Mouse (Mus musculus) left cerebral cortex, postnatal 14 days (tissue): Measurements from ENCODE around the gene 2010300C02Rik. TPM values are rescaled to one million over a fixed set of nuclear protein-coding genes. Genes with fewer than 3 reads are reported as not detected.
A peak's percentile ranks its signal among the peaks of the same experiment; 100 is the strongest.

Source experiments
- DNase-seq, 2 experiments: peaks; one replicate each; pipeline ENCODE4 v3.0.0; 2021 to 2022; ENCODE audit warnings: low spot score in 2 of 2, mixed read lengths in 1 of 2
- intact Hi-C: fragments of 180-260 bp; cut with DNase I; formaldehyde crosslinking; loops from one replicate; pipeline ENCODE4 v1.15.1; 2025
- long read RNA-seq, 2 experiments: library from polyadenylated mRNA; stranded (forward); transcript quantifications; one replicate each; pipeline ENCODE4 v2.0.0; 2021
- total RNA-seq, 2 experiments: library from RNA; stranded (reverse); gene quantifications; 2 replicates each; pipeline ENCODE4 v1.2.3; 2021

Gene 2010300C02Rik
- total RNA-seq, result 100 to 1,000 TPM; 177 to 178 TPM
- long read RNA-seq, experiment 1, full-length matches to known transcripts, result 69 of 210 reads
- long read RNA-seq, experiment 1, partial matches to known transcripts, result 49 of 210 reads
- long read RNA-seq, experiment 1, other reads (novel, unspliced or antisense), result 92 of 210 reads
- long read RNA-seq, experiment 2, full-length matches to known transcripts, result 83 of 195 reads
- long read RNA-seq, experiment 2, partial matches to known transcripts, result 43 of 195 reads
- long read RNA-seq, experiment 2, other reads (novel, unspliced or antisense), result 69 of 195 reads

DNA sequence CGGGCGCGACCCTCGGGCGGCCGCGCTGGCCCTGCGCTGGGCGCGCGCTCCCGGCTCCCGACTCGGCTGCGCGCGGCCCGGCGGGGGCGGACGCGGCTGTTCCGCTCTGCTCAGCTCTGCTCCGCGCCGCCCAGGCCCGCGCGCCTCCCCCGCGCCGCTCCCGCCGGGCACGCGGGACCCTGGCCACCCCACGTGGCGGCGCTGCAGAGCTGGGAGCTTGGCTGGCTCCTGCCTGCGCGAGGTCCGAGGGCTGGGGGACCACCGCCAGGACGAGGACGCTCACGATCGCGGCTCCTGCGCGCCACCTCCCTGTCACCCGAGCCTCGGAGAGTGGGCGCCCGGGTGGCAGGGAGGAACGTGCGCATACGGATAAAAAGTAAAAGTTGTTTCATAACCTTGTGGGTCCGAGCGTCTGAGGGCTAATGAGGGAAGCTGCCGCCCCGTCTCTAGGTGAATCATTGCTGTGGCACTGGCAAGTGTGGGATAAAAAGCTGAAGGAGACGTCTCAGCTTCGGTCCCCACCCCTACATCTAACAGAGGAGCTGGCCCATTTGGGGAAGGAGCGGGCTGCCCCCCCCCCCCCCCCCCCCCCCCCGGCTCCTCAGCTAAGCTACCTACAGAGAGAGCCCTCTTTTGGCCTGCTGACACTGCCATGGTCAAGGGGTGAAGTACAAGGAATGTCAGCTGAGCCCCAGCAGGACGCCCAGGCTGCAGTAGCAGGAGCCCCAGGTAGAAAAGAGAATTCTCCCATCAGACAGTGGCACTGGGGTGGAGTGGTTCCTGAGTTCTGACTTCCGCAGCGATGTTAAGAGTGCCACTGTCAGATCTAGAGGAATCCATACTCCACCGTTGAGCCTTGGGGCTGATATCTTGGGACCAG lies at the start of gene 2010300C02Rik:
Gene 2010300C02Rik, minus strand, starts transcription at position 325 of the 880 bp plus-strand sequence.
- intact Hi-C loops, result loop anchor here (5.0 kb wide), 1 partner anchor 38 kb away; no protein-coding TSS in a partner anchor

DNA sequence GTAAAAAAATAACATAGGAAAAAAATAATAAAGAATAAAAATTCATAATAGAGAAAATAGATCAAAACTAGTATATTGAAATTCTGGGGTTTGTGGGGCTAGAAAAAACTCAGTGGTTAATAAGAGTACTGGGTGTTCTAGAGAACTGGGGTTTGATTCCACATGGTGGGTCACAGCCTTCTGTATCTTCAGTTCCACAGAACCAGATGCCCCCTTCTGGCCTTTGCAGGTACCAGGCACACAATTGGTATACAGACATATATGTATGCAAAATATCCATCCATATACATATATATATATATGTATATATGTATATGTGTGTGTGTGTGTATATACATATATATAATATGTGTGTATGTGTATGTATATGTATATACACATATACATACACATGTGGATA lies 39.5 kb upstream of the 2010300C02Rik start:
- no peak for DNase-seq
- intact Hi-C loops, result no loop called here

More for the DNA sequence above, at the start of gene 2010300C02Rik:
- peak; percentile 74 to 83 for DNase-seq

DNA sequence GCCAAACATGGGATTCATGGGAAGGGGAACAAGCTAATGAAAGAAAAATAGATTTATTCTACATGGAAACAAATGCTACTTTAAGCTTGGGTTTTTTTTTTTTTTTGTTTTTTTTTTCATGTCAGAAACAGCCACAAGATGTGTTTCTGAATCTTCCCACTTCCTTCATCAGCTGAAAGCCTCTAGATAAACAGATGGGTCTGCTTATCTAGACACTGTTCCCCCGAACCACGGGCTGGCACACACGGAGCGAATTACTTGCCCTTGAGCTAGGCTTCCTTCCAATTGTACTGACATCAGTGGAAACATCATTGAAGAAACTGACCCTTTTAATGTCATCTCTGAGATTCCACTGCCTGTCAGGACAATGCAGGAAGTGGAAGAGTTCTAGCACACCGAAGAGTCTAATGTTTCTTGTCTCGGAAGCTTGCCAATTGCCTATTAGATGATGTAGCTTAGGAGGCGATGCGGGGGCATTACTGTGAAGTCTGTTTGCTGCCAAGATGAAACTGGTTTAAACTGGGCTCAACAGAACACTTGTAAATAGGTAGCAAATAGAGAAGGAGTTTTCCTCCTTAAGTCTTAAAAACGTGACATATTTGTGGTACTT lies 24.9 kb upstream of the 2010300C02Rik start:
- peak in 1 of 2 experiments; percentile 62 for DNase-seq
- intact Hi-C loops, result no loop called here

DNA sequence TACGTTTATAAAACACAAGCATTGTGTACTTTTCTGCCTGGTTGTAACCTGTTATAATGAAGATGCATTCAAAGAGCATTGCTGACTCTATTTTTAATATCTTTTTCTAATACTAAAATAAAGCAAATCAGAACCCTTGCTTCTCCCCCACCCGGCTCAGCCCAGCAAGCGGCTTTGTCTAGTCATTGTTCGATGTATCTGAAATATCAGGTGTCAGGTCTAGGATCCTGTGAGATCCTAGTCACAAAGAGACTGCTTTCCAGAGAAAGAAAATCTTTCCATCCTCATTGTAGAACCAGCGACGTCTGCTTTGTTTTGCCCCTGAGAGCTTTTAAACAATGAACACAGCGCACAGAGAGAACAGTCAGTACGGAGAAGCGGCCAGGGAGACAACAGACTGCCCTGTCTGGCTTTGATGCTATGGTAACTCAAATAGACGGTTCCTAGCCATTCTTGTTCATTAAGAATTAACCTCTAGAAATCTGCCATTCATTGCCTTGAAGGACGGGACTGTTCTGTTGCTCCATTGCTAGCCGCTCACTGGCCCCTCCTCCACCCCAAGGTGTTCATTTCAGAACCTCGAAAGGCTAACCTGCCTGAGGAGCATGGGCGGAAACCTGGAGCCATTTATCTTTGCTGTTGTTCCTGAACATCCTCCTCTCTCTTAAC lies 22.9 kb upstream of the 2010300C02Rik start:
- intact Hi-C loops, result no loop called here
- DNase-seq, result no peak

DNA sequence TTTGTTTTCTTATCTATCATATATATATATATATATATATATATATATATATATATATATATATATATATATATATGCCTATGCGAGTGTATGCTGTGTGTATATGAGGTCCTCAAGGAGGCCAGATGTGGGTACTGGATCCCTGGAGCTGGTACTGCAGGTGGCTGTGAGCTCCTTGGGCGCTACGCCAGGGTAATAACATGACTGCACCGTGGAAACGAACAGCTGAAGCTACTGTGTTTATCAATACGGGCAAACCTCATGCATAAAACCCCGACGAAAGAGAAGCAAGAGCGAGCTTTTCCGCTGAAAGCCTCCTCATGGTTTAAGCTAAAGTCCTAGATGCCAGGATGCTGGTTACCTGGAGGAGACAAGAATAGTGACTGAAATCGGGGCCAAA lies 22.2 kb upstream of the 2010300C02Rik start:
- DNase-seq, result no peak
- intact Hi-C loops, result no loop called here

DNA sequence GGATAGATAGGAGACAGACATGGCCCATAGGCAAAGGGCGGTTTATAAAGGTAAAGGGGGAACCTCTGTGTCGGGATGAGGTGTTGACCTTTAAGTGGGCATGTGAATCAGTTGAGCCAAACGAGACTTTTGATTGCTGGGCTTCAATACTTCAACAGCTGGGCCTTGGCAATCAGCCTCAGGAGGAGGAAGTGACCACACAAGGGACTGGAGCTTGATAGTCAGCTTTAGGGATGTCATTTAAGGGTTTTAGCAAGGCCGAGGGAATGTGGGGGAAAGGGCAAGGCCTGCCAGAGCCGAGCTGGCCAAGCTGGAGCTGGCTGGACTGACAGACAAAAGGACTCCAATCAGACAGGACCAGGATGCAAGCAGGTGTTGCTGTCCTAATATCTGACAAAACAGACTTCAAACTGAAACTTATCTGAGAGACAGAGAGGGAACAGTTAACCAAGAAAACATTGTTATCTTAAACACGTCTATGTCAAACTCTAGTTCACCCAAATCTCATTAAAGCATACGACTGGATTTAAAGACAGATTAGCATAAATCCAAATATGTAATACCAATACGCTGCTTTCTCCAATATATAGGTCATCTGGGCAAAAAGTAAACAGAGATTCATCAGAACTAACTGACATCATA lies 20.4 kb upstream of the 2010300C02Rik start:
- intact Hi-C loops, result no loop called here
- no peak for DNase-seq

DNA sequence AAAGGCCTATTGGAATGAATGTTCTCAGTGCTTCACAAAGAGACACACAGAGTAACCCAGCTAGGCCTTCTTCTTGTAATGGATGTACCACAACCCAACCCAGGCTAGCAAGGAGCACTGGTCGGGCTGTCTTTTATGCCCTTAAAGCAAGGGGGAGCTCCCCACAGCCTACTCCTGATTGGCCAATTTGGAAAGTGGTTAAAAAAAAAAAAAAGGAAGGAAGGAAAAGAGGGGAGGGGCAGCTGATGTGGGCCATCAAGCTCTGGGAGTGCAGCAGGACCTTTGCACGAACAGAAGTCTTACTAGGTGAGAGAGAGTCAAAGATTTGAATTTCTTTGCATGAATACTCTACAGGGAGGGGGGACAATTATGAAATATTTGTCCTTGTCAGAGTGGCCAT lies 19.0 kb upstream of the 2010300C02Rik start:
- no peak for DNase-seq
- intact Hi-C loops, result no loop called here

DNA sequence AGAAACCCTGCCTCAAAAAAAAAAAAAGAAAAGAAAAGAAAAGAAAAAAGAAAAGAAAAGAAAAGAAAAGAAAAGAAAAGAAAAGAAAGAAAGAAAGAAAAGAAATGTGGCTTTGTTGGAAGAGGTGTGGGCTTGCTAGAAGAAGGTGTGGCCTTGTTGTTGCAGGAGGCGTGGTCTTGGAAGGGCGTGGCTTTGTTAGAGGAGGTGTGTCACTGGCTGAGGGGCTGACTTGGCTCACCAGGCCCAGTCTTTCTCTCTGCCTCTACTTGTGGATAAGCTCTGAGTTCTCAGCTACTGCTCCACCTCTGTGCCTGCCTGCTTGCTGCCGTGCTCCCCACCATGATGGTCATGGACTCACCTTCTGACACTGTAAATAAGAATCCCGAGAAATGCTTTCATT lies 17.2 kb upstream of the 2010300C02Rik start:
- DNase-seq, result no peak
- intact Hi-C loops, result no loop called here

DNA sequence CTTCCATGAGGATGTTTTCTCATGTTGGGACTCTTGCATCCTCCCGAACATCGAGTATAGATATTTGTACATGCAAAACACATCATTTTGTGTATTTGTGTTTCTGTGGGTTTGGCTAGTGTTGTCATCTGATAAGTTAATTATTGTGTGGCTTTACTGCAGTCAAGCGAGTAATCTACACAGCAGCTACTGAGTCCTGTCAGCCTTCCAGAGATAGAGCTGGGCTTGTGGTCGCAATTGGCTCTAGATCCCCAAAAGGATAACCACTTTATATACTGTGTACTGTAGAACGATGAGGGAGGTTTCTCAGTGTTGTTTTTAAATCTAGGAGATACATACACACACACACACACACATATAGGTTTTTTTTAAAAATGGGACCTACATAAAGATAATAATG lies 16.0 kb upstream of the 2010300C02Rik start:
- no peak for DNase-seq
- intact Hi-C loops, result no loop called here

DNA sequence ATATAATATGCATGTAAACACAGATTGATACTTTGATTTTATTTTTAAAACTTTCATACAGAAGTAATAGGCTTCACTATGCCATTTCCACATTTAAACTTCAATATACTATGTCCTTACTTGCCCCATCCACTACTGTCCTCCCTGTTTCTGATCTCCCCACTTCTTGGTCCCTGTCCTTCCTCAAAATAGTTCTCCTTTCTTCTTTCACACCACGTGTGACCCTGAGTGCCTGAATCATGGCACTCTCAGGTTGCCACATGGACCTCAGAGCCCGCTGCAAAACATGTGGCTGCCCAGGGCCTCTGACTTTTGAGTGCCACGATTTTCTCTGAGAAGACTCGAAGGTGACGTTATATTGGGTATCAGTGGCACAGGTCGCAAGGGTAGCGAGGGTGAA lies 15.0 kb upstream of the 2010300C02Rik start:
- no peak for DNase-seq
- intact Hi-C loops, result no loop called here

DNA sequence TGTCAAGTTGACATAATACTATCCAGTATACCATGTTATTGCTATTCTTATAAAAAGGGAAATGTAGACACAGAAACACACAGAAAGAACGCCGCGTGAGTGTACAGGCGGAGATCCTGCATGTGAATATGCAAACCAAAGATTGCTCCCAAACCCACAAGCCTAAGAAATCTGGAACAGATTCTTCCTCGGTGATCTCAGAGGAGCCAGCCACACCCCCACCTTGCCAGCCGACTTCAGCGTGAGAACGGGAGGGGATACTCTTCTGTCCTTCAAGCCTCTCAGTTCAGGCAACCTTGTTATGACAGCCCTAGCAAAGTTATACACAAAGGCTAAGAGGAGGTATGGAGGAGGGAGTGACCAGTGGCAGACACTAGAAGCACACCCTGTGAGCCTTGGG lies 9.5 kb upstream of the 2010300C02Rik start:
- DNase-seq, result no peak

DNA sequence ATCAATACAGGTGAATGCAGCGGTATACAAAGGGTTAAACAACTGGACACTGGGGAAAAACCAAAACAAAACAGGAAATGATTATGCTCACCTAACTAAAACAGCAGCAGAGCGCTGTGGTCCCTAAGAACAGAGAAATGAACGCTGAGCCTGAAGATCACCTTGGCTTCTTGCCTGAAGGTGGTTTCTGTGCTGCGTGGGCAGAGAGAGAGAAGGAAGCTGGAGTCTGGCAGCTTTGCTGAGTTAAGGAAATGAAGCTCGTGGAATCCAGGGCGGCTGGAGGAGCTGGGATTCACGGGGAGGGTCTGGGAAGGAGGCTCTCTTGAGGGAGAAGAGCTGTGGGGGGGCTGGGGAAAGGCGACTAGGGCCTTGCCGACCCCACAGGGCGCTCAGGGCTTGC lies 8.2 kb upstream of the 2010300C02Rik start:
- peak; percentile 67 to 69 for DNase-seq
- intact Hi-C loops, result loop anchor here (5.0 kb wide), 1 partner anchor 69 kb away; no protein-coding TSS in a partner anchor

More for the DNA sequence above, 9.5 kb upstream of the 2010300C02Rik start:
- intact Hi-C loops, result loop anchor here (5.0 kb wide), 1 partner anchor 68 kb away; no protein-coding TSS in a partner anchor

DNA sequence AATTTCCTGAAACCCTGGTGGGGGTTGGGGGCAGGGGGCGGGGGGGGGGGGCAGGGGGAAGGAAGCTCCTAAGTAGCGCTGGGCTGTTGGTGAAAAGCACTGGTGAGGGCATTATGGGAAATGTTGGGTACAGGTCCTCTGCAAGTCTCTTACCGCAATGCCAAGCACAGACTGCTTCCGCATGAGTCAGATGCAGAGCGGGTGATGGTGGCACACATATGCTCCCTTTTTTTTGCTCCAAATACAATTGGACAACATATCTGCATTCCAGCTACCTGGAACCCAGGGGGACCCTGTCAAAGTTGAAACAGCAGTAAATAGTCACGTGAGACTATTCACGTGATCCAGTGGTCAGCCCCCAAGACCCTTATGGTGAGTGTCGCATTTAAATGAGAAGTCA lies 7.3 kb upstream of the 2010300C02Rik start:
- intact Hi-C loops, result loop anchor here (2.0 to 5.0 kb wide), 2 partner anchors 70 to 138 kb away; no protein-coding TSS in a partner anchor
- no peak for DNase-seq

DNA sequence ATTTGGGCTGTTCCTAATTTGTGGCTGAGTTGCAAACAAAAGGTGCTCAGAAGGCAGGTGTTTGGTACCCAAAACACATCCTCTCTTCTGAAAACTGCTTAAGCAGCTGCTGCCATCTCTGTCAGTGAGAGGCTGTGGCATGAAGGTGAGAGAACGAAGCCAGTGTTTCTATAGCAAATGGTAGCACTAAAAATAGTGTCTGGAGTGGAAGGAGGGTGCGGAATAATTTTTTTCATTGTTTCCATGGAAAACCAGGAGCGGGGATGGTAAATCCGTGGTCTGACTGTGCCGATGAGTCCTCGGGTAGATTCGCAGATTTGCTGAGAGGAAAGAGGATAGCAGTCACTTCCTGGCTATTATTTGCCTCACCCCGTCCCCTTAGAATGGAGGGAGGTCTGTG lies 6.5 kb upstream of the 2010300C02Rik start:
- DNase-seq, result peak; percentile 62 to 84
- intact Hi-C loops, result loop anchor here (2.0 to 5.0 kb wide), 2 partner anchors 71 to 138 kb away; no protein-coding TSS in a partner anchor

DNA sequence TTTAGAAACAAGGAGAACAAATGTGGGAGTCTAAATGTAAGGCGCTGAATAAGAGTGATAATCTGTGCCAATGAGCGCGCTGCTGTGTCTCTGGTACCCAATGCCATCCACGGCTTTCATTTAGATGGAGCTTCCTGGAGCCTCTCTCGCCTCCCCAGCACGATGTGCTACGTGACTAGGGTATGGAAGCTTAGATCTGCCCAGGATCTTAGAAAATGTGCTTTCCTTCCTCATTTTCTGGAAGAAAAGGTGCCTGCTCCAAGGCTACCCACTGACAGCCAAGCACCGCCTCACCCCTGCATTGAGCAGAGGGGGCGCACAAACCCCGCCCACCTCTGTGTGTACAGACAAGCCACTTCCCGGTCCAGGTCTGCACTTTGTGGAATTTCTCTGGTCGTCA lies 6.0 kb upstream of the 2010300C02Rik start:
- intact Hi-C loops, result loop anchor here (2.0 to 5.0 kb wide), 2 partner anchors 71 to 139 kb away; no protein-coding TSS in a partner anchor
- peak; percentile 85 to 96 for DNase-seq

DNA sequence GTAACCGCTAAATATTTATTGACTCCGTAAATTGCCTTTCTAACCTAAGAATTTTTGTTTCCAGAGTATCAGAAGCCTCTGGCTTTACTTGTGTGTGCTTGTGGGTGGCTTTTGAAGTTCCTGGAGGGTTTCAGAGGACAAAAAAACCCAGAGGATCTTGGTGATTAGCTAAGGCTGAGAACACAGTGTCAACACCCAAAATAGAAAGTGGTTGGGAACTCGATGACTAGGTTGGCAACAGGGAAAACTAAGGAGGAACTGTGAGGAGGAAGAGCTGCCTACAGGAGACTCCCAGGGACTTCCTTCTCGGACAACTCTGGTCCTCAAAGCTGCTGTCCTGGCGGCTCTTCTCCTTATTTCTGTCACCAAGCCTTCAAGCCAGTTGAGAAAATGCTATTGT lies 1.2 kb upstream of the 2010300C02Rik start:
- intact Hi-C loops, result no loop called here
- no peak for DNase-seq

DNA sequence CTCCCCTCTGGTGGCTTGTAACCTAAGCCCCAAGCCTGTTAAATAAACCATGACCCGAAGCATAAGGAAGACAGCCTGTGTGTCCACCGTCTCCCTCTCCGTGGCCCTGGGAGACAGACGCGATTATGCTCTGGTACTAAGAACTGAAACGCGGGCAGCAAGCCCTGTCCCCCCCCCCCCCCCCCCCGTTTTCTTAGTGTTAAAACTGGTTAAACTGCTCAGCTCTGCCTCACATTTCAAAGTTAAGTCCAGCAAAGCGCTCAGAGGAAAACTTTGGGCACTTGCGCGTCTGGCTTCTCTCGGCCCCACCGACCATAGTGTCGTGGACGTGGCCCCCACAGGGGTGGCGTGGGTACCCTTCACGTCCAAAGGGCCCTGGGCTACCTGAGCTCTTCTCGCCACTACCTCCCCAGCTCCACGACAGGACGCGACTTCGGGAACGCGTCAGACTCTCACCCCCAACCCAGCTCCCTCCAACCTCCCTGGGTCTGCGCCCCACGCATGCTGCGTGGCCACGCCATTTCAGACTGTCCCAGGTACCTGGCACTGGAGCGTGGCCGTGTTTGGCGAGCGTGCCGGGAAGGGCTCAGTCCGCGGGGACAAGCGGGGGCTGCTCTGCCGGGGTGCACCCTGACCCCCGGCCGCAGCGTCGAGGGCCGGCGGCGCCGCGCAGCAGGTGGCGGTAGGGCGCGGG lies 708 bp downstream of the 2010300C02Rik start:
- no peak for DNase-seq
- intact Hi-C loops, result loop anchor here (5.0 kb wide), 1 partner anchor 37 kb away; no protein-coding TSS in a partner anchor

DNA sequence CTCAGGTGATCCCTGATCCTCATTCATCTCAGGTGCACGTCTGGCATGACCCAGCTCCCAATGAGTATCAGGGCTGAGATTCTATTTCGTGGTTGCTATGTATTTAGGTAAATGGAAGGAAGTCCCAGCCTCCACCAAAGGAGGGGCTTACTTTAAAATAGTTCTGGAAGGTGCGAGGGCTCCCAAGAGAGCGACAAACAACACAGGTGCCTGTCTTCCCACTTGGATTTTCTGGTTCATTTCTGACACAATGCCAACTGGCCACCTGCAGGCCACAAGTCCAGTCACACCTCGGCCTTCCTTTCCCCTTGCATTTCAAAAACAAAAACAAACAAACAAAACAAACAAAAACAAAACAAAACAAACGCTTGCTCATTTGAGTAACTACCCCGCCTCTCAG lies 1.4 kb downstream of the 2010300C02Rik start:
- intact Hi-C loops, result loop anchor here (5.0 kb wide), 1 partner anchor 36 kb away; no protein-coding TSS in a partner anchor
- peak in 1 of 2 experiments; percentile 29 for DNase-seq
